Mouse (Mus musculus) kidney, postnatal 25 days (tissue): ENCODE results near the gene Ccser1.

Source experiments
- DNase-seq, 2 experiments: peaks; one replicate each; pipeline ENCODE4 v3.0.0; 2021; ENCODE audit warnings: mixed read lengths in 2 of 2

Ccser1 gene

DNA sequence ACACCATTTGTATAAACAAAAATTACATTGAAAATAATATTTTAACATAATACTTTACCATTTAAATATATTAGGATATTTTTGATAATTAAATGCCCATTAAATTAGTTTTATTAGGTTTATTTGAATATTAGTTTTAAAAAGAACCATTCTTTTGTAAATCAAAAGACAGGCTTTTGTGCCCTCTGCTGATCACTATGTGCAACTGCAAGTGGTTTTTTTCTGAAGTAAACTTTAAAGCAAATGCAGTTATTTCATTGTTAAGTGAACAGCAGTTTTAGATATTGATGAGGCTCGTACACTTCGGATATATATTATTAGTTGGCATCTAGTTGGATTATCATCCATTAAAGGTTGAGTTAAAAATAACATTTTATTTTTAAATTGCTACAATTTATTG, 121.5 kb downstream of the Ccser1 start:
- DNase-seq, result peak in 1 of 2 experiments; percentile 24

DNA sequence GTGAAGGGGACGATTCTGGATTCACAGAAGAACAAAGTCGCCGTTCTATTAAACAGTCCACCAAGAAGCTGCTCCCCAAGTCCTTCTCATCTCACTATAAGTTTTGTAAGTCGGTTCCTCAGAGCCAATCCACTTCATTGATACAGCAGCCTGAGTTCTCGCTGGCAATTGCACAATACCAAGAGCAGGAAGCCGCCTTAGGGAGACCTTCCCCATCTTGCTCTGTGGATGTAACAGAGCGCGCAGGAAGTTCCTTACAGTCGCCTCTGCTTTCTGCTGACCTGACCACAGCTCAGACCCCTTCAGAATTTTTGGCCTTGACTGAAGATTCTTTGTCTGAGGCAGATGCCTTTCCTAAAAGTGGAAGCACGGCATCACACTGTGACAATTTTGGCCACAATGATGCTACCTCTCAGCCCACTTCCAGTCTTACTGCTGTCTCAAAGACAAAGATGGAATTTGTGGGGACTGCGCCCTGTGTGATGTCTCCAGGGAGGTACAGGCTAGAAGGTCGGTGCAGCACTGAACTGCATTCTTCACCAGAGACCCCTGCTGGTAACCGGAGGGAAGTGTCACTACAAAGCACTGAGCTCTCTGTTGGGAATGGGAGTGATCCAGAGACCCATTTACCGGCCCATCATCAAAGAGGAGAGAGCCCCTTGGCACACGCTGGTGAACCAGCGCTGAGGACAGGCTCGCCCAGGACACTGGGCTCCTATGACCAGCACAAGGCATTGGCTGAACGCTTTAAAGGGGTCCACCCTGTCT, 131.4 kb downstream of the Ccser1 start:
- no peak for DNase-seq

DNA sequence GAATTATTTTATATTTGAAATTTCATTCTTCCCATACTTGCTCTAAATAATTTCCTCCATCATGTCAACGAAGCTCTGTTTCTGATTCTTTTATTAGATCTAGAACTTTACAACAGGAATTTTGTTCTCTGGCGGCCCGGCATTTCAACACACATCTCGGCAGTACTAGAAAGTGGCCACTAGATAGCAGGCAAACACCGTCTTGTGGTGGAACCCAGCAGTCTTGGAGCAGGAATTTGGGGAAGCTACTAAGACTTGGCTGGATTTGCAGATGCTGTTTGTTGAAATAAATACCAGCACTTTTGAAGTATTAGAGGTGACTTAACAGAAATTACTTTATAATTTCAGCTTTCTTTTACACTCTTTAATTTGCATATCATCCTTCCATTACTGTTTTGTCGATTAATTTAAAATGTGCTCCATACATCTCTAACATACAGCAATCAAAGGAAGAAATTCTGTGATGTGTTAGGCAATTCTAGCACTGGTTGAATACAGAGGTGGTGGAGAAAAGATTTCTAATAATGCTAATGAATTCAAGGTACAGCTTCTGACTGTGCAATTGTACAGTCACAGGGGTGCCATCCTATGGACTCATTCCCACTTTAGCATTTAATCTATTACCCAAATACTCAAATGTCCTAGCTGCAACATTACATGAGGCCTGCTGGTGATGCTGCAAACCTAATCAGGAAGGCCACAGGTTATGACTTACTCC, 135.9 kb downstream of the Ccser1 start:
- peak; percentile 33 to 37 for DNase-seq

DNA sequence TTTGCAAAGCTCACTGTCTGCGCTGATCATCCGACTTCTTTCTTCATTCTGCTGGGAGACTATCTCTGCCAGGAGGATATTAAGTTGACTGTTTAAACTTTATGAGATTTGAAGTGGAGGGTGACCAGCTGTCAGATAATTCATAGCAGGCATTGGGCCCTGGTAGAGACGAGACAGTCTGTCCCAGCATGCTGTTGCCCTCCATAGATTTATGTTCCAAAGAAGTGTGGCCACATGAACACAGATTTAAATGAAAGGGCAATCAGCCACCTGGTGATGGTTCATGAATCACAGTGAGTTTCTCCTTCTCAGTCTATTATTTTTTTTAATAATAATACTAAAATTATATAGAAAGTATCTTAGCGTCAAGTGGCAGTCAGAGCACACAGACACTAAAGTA, 140.7 kb downstream of the Ccser1 start:
- no peak for DNase-seq

DNA sequence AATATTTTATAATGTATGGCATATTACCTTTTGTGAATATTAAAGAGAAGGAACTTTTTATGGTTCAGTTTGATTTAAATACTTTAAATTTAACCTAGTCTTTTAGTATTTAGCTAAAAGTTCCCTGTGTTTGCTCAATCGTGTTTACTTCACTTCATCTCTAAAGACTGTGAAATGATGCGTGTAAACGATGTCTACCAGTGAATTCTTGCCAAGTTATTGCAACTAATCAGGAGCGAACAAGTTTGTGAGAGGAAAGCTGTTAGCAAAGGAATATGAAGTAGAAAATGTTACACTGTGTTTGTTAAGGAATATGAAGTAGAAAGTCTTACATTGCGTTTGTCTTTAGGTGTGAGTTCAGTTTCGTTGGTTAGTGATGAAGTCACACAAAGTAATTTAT, 142.2 kb downstream of the Ccser1 start:
- no peak for DNase-seq

DNA sequence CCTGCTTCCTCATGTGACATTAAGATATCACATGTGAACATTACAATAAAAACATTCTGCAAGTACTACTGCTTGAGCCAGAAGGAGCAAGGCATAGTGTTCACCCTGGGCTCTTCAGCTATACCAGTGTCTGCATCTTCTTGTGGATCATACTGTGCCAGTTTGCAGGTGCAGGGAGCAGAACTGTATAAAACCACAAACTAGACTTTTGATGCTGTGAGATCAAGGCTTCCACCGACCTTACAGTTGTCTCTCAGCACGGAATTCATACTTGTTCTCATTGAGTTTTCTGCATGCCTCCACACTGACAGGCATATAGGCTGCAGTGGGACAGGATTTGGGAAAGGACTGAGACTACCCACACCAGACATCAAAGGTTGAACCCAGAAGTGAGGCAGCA, 146.0 kb downstream of the Ccser1 start:
- no peak for DNase-seq

DNA sequence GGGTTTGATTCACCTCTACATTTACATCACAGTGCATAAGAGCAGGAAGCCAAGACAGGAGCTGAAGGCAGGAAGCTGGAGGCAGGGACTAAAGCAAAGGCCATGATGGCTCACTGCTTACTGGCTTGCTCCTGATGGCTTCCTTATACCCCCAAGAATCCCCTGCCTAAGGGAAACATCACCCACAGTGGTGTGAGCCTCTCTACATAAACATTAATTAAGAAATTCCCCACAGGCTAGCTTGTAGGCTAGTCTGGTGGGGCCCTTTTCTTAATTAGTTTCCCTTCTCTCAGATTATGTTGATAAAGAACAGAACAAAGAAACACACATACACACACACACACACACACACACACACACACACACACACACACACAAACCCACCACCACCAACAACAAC, 148.9 kb downstream of the Ccser1 start:
- no peak for DNase-seq

DNA sequence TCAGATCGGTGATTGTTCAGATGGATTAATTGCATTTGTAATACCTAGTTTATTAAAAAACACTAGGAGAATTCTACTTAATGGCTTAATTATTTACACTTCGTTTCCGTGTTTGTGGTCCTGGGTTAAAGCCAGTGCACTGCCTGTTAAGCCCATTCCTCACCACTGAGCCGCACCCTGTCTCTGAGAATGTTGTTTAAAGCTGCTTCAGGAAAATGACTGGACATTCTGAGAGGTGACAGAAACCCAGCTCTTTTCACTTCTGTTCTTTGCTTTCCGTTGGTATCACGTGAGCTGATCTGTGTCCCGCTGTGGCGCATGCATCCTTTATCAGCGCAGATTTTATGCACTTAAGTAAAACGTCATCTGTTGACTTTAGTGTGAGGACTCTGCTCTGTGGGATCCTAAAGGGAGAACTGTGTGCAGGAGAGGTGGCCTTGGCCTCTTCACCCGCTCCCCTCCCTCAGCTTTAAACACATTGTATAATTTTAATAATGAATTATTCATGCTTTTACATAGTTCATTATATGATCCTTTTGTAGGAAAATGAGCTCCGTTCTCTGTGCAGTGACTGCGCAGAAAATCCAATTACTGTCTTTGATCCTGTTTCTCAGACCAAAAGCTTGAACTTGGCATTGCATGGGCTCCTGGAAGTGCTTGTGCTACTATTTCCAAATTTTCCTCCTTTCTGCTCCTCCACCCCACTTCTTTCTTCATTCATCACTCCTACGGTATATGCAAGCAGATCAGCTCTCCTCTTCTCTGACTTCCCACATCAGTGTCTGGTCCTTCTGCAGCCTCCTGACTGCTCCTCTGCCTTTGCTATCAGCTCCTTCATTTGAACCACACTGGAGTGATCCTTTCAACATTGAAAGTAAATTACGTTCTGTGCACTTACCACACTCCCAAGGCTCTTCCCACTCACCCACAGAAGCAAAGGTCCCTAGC, 149.7 kb downstream of the Ccser1 start:
- no peak for DNase-seq

DNA sequence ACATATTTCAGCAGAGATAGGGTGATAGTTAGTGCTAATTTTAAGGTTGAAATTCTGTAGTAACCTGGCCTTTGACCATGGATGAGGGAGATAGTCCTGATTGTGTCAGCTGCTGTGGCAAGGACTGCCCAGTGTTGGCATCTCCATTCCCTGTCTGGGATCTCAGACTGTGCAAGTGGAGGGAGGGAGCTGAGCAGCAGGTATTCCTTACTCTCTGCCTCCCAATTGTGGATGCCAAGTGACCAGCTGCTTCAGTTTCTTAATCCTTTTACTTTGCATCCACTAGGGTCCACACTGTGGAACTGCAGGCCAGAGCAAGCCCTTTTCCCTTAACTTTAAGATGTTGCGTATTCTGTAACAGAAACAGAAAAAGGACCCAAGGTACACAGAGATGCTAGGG, 154.3 kb downstream of the Ccser1 start:
- DNase-seq, result no peak

DNA sequence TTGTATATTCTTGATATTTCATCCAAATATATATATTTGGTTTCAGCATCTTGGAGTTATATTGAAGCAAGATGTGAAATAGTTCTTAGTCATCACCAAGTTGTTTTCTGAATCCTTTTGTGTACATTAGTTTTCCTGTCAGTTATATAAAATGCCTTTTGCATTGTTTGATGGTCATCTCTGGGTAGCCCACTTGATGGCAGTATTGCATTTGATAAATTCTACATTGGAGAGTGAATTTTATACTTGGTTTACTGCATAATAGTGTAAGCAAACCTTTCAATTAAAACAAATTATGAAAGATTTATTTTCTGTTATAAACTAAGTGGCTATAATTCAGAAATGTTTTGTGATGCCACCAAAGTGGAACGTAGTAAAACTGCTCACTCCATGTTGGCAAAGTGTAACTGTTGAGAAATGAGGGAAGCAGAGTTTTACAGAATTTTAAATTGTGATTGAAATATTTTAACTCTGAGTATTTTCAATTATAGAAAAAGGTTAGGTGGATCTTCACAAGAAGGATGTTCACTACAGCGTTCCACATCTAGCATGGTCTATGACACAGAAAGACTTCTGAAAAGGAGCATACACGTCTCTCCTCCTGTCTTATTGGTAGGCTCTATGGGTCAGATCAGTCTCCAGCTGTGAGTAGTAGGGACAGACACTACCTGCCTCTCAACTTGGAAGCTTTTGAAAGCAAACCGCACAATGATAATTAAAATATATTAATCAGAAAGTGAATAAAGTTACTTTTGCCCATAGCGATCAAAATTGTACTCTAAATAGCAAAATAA, 167.1 kb downstream of the Ccser1 start:
- DNase-seq, result peak in 1 of 2 experiments; percentile 9

DNA sequence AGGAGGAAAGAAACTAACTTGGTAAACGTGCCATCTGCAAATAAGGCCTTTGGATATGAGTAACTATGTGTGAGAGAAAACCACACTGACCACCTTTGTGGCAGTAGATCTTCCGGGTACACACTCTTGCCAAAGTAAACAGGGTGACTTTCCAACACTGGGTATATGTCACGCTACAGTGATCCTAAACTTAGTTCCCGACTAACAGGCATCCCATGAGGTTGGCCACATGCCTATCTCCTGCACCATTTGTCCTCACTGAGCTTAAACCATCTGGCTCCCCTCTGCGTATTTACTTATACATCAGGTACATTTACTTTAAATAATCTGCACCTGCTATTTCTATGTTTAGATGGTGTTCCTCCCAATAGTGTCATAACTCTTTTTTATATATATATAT, 183.6 kb downstream of the Ccser1 start:
- DNase-seq, result peak; percentile 4 to 34

DNA sequence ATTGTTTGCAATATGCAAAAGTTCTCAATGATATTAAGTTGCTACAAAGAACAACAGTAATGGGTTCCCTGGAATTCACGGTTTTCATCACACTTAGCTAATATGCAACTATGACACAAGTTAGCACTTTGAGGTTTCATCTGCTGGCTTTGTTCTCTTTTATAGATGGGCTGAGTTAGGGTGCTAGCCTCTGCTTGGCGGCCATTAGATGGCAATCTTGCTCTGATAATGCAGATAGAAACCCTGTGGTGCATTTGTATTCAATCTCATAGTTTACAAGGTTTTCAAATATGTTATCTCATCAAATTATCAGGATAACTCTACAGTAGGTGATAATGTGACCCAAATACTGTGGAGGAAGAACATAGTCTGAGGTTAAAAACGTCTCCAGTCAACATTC, 202.4 kb downstream of the Ccser1 start:
- no peak for DNase-seq

DNA sequence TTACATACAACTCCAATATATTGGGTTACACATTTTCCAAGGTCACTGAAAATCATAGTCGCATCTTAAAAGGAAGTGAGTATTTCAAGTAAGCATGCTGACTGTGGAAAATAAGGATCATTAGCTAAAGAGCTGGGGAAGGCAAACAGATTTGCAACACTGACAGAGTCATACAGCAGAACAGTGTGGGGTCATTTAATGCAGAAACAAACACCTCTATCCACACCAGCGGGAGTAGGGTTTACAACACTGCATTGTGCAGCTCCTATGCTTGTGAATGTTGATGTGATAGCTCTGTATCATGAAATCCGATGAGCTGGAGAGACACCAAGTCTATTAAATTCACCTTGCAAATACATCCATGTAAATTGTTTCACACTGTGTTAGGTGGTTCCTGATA, 202.9 kb downstream of the Ccser1 start:
- DNase-seq, result no peak

DNA sequence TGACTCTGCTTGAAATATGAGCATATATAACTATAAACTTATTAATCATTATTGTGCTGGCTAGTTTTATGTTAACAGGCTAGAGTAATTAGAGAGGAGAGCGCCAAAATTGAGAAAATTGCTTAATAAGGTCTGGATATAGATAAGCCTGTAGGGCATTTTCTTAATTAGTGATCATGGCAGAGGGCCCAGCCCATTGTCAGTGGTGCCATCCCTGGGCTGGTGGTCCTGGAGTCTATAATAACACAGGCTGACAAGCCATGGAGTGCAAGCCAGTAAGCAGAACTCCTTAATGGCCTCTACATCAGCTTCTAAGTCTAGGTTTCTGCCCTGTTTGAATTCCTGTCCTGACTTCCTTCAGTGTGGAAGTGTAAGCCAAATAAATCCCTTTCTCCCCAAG, 206.9 kb downstream of the Ccser1 start:
- no peak for DNase-seq

DNA sequence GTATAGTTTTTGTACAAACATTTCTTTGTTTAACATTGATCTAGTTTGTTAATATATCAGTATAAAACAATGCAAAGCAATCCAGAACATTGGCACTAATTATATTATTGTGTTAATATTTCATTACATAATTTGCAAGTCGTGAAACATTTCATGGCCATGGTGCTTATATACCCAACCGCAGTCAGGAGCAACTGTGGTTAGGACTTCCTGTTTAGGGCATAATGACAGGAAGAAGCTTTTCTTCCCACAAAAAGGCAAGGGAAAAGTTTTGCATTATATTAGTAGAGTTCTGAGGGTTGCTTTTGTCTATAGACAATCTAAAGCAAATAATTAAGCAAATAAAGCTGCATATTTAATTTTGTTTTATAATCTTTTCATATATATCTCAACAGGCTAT, 247.4 kb downstream of the Ccser1 start:
- DNase-seq, result no peak

DNA sequence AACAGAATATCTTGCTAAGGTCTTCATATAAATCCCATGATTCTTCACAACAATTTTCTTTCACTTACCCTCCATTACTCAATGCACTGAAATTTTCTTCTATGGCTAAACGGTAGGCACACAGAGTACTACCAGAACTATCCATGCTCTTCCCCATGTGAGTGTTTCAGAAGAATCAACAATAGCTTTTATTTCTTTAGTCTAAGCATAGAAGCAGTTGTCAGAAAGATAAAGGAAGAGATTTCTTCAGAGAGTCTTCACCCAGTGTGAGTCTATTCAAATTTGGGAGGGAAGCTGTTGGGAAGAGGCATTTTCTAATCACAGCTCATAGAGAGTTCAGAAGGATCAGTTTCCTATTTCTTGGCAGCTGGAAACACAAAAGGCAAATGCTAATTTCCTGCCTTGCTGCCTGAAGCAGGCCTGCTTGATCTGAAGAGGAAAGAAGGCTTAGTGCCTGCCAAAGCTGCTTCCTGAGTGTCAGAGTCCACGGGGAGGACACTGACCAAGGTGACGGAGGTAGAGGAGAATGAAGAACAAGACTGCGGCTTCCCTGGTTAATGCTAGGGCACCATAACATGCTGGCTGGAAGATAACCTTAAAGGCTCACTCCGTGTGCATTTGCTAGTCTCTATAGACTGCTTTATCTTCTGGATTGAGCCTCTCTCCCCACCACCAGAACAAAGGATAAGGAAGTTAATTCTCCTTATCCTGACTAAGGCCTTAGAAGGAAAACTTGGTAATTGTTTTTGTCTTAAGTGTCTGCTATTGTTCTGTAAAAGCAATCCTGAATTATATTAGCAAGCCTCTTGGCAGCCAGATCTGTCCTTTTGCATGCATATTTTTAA, 251.0 kb downstream of the Ccser1 start:
- DNase-seq, result peak; percentile 40 to 64

DNA sequence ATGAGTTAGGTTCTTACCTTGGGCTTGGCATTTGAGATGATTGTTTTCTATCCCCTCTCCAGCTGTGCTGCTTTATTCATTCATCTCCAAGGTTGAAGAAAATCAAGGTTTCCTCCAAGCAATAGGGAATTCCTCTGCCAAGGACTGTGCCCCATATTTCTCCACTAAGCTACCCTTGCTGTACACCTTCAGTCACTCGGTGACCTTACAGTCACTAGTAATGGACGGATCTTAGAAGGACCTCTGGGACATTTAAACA, 251.5 kb downstream of the Ccser1 start:
- DNase-seq, result no peak

DNA sequence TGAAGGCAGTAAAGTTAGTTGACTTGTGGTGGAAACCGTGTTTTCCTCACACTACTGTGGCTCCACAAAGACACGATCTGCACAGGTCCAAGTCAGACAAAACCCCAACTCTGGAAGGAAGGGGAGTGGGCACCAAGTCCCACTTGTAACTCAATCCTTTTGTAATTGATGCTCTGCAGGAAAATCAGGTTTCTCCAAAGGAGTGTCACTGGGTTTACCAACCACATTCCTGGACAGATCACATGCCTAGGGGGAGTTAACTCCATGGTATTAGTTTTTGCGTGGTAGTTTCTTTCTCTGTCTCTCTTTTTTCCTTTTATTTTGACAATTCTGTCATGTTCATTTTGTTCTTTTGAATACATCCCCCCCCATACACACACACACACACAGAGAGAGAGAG, 252.0 kb downstream of the Ccser1 start:
- no peak for DNase-seq

DNA sequence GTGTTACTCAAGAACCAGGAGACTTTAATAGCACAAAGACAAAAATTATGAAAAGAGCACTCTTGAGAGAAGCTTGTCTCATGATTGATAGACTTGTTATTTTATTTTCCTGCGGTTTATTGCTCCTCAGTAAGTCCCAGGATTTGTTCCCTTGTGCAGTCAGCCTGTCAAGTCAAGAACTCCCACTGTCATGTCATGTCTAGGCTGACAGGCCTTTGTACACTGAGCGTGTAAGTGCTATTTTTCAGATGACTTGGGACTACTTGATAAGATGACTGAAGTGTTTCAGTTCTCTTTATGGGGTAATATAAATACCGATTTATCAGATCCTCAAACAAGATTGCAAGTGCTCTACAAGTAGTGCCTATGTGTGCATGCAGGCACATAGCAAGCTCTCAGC, 252.6 kb downstream of the Ccser1 start:
- DNase-seq, result no peak

DNA sequence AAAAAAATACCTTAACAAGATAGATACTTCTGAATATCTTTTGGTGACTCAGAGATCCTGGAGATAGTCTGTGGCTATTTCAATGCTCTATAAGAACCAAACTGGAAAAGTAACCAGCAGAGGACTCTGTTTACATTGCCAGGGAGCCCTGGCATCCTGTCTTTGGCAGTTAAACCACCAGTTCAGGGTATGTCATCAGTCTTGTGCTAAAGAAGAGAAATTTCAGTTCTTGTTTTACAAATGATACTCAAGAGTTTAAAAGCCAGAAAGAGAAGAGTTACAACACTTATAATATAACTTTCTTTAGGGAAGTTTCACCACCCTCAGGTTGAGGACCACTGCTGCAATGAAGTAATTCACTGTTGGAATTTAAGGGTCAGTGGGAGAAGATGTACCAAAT, 258.0 kb downstream of the Ccser1 start:
- no peak for DNase-seq

DNA sequence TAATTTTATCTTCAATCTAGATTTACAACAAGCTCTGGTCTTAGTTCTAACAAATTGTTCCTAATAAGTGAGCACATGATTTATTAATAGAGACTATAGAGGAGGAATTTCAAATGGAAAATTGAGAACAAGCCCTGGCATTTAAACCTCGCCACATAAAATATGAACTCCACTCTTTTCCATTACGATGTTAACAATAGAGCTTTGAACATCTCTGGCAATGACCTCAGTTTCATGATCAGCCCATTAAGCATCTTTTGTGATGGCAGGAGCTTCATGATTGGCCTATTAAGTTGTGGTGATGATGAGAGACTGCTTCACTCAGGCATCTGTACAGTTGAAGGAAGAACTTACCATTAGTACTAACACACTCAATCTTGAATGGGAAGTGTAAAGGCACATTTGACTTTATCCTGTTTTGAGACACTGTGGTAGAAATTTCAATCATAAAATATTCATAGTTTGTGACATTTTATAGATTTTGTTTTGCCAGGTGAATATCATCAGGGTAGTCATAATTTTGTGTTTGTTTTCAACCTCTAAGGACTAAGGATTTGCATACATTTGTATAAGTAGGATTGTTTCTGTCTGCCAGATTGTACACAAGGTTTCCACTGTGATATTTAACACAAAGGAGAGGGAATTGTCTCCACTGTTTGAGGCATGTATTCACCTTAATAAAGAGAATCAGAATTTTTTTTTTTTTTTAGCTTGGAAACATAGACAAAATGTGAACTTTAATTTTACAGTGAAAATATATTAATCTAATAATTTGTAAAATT, 291.4 kb downstream of the Ccser1 start:
- DNase-seq, result no peak
